Comparison of ENCODE assay signal across 8 mouse cellular contexts in the genomic region with DNA sequence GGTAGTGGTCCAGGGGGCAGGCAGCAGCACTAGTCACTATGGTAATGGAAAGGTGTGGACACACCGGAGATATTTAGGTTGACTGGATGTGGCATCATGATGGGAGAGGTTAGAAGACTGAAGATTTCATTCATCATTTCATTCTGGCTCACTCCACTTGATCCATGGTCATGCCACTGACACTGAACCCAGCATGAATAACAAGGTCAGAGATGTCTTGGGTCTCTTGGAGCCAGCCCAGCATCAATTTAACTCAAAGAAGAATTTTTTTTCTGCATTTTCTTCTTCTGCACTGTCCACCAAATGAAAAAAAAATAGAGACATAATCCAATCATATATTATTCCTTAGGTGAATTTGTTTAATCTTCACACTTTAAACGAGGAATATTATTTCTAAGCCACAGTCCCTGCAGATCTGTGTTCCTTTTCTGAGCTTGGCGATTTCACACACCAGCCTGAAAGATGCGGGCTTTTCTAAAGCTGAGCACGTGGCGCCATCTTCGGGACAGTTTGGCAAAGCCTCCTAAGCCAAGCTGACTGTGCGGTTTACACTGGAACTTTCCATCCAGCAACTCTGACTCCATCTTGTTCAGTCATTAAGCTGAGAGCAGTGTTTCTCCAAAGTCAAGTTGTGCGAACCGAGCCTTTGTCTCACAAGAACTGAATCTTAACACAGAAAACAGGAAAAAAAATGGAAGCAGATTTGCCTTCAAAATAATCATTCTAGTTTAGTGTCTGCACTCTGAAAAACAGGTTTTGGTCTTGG. TPM values are rescaled to one million over a fixed set of nuclear protein-coding genes. Genes with fewer than 3 reads are reported as not detected.
DNase-seq lines count a peak whose midpoint lies in the region; ATAC-seq and TF ChIP-seq lines count a peak whose summit lies in the region.

No protein-coding gene starts in this region.

- H3K9ac ChIP-seq in midbrain, postnatal 0 days (replicated peaks; ENCODE audit: low read length, poor library complexity, severe bottlenecking) = no peak overlapping the region
- H3K9ac ChIP-seq in stomach, embryonic 15.5 days = no peak overlapping the region

- 36% methylated on average over 10 of the region's 10 CpGs for WGBS in limb, embryonic 10.5 days
- WGBS in midbrain, postnatal 0 days = 21% methylated on average over 10 of the region's 10 CpGs
- WGBS in stomach, embryonic 15.5 days = 28% methylated on average over 10 of the region's 10 CpGs

- peak; percentile 95 for TF ChIP-seq CTCF in midbrain, postnatal 0 days (IDR thresholded peaks at IDR 0.05)

- no peak overlapping the region for H3K27ac ChIP-seq in limb, embryonic 10.5 days
- no peak overlapping the region for H3K27ac ChIP-seq in midbrain, postnatal 0 days (ENCODE audit: low read depth, low read length)
- H3K27ac ChIP-seq in stomach, embryonic 15.5 days = no peak overlapping the region

- H3K4me2 ChIP-seq in midbrain, postnatal 0 days (ENCODE audit: low read depth, low read length, poor library complexity, severe bottlenecking) = no peak overlapping the region
- H3K4me2 ChIP-seq in stomach, embryonic 15.5 days = no peak overlapping the region

- peak; percentile 97 for ATAC-seq in common myeloid progenitor, adult 5-6 weeks (replicated peaks; ENCODE audit: low read depth, poor library complexity, severe bottlenecking)
- ATAC-seq in midbrain, postnatal 0 days (ENCODE audit: low FRiP score) = peak; percentile 71; the same call in 1 of the 2 replicates
- ATAC-seq in stomach, embryonic 15.5 days (ENCODE audit: insufficient read depth, low FRiP score, low read depth) = peak; percentile 35; the same call in 1 of the 2 replicates

- H3K27me3 ChIP-seq in limb, embryonic 10.5 days (ENCODE audit: low read depth, poor library complexity, severe bottlenecking) = no peaks in the 10 kb centered on the region
- no peaks in the 10 kb centered on the region for H3K27me3 ChIP-seq in midbrain, postnatal 0 days (ENCODE audit: insufficient read depth, low read length)
- H3K27me3 ChIP-seq in stomach, embryonic 15.5 days (replicated peaks) = no peaks in the 10 kb centered on the region

- no peak overlapping the region for H3K4me3 ChIP-seq in limb, embryonic 10.5 days
- H3K4me3 ChIP-seq in midbrain, postnatal 0 days (ENCODE audit: low read depth, low read length) = no peak overlapping the region
- no peak overlapping the region for H3K4me3 ChIP-seq in stomach, embryonic 15.5 days (replicated peaks)

- no peaks in the 10 kb centered on the region for H3K9me3 ChIP-seq in limb, embryonic 10.5 days (replicated peaks)
- no peaks in the 10 kb centered on the region for H3K9me3 ChIP-seq in midbrain, postnatal 0 days (ENCODE audit: low read length)
- H3K9me3 ChIP-seq in stomach, embryonic 15.5 days = no peaks in the 10 kb centered on the region

- DNase-seq in 3134 (ENCODE audit: extremely low read depth, insufficient read length, low spot score) (peak; percentile 22), ZHBTc4 (ENCODE audit: low read depth, low spot score) (peak; percentile 83)
- peak; percentile 7 for DNase-seq in gastrocnemius, postnatal 25 days
- peak; percentile 48 to 74 for DNase-seq in kidney, adult 8-10 months
- DNase-seq in limb, embryonic 10.5 days (ENCODE audit: low spot score) = peak; percentile 79
- peak; percentile 95 for DNase-seq in midbrain, postnatal 0 days (ENCODE audit: low spot score)

- no peaks in the 10 kb centered on the region for H3K36me3 ChIP-seq in limb, embryonic 10.5 days
- H3K36me3 ChIP-seq in midbrain, postnatal 0 days (ENCODE audit: insufficient read depth, low read length) = no peaks in the 10 kb centered on the region
- no peaks in the 10 kb centered on the region for H3K36me3 ChIP-seq in stomach, embryonic 15.5 days

- H3K4me1 ChIP-seq in limb, embryonic 10.5 days = no peaks in the 10 kb centered on the region
- H3K4me1 ChIP-seq in midbrain, postnatal 0 days (ENCODE audit: insufficient read depth, low read length) = no peaks in the 10 kb centered on the region
- no peaks in the 10 kb centered on the region for H3K4me1 ChIP-seq in stomach, embryonic 15.5 days

RNA-seq across cellular contexts. Expression of gene Cerkl, which starts 42.6 kb away (rescaled TPM):
- 6.3 and 10.5 TPM in 2 replicates for total RNA-seq in common myeloid progenitor, adult 5-6 weeks (2017)
- total RNA-seq in gastrocnemius, postnatal 25 days (2021) = 1 to 10 TPM in 1 of 2 experiments, not detected in 1; 1.2 TPM
- 0.19 and 0.89 TPM in 2 replicates for polyA plus RNA-seq in limb, embryonic 10.5 days (2016; fragmentation: Nextera tagmentation; extraction: Ambion mirVana)
- total RNA-seq in midbrain, postnatal 0 days (2014; rRNA removed) = 0.11 and 0.47 TPM in 2 replicates
- 0.72 and 1.5 TPM in 2 replicates for polyA plus RNA-seq in midbrain, postnatal 0 days (2015; fragmentation: Nextera tagmentation; extraction: Ambion mirVana)
- polyA plus RNA-seq in stomach, embryonic 15.5 days (2015; fragmentation: Nextera tagmentation; extraction: Ambion mirVana) = 0.53 and 1.3 TPM in 2 replicates

RNA-seq across cellular contexts. Expression of gene Neurod1, which starts 42.6 kb away (rescaled TPM):
- total RNA-seq in common myeloid progenitor, adult 5-6 weeks (2017) = not detected in 2 replicates
- not detected for total RNA-seq in gastrocnemius, postnatal 25 days (2021)
- polyA plus RNA-seq in limb, embryonic 10.5 days (2016; fragmentation: Nextera tagmentation; extraction: Ambion mirVana) = 0.06 TPM in 1 of 2 replicates, not detected in the other
- total RNA-seq in midbrain, postnatal 0 days (2014; rRNA removed) = 3.5 and 16.6 TPM in 2 replicates
- polyA plus RNA-seq in midbrain, postnatal 0 days (2015; fragmentation: Nextera tagmentation; extraction: Ambion mirVana) = 4.1 and 6.2 TPM in 2 replicates
- polyA plus RNA-seq in stomach, embryonic 15.5 days (2015; fragmentation: Nextera tagmentation; extraction: Ambion mirVana) = 2.2 and 3.3 TPM in 2 replicates

Comparison
In these comparisons a context has a peak if more than half of its experiments do, and no peak if none do; other contexts are left out.
1. DNase-seq: peak in every context shown above with its lines; median percentile 95 in midbrain, postnatal 0 days; 83 in ZHBTc4; 79 in limb, embryonic 10.5 days; 61 in kidney, adult 8-10 months; 22 in 3134; 7 in gastrocnemius, postnatal 25 days.
2. ATAC-seq: peak in every context shown above with its lines; median percentile 97 in common myeloid progenitor, adult 5-6 weeks; 71 in midbrain, postnatal 0 days; 35 in stomach, embryonic 15.5 days.